Mouse (Mus musculus) embryonic fibroblast, embryonic 13.5 days (primary cell): ENCODE data around the gene Phf23. TPM values are rescaled to one million over a fixed set of nuclear protein-coding genes. Genes with fewer than 3 reads are reported as not detected.

ENCODE experiments used
- H3K27ac ChIP-seq: 2 replicates; pipeline ENCODE4 v1.5.1; 2012; ENCODE audit warnings: low read length, control low read depth, inconsistent platforms; ENCODE audit not compliant: insufficient read depth
- H3K4me1 ChIP-seq: 2 replicates; pipeline ENCODE4 v1.6.1; 2011; ENCODE audit warnings: low read length; ENCODE audit not compliant: control insufficient read depth, insufficient read depth
- H3K4me3 ChIP-seq: 2 replicates; pipeline ENCODE4 v1.5.1; 2011; ENCODE audit warnings: mild to moderate bottlenecking, control low read depth, low read length; ENCODE audit not compliant: insufficient read depth
- CTCF ChIP-seq: IDR thresholded peaks from 2 replicates; pipeline ENCODE4 v1.5.1; 2011; ENCODE audit warnings: mild to moderate bottlenecking, control low read depth, low read length, moderate library complexity, borderline replicate concordance; ENCODE audit not compliant: insufficient read depth
- POLR2A ChIP-seq: IDR thresholded peaks from 2 replicates; pipeline ENCODE4 v1.6.1; 2011; ENCODE audit warnings: low read depth, mild to moderate bottlenecking, control low read depth, low read length, moderate library complexity
- polyA plus RNA-seq: library from polyadenylated mRNA; stranded (reverse); fragments of >200 nt; gene quantifications from 2 replicates; pipeline ENCODE4 v1.2.4, GENCODE M21; 2011; ENCODE audit warnings: low read depth; ENCODE audit not compliant: missing spikeins, insufficient read length

Phf23 gene
- polyA plus RNA-seq, 1 experiment: 89.1 TPM

DNA sequence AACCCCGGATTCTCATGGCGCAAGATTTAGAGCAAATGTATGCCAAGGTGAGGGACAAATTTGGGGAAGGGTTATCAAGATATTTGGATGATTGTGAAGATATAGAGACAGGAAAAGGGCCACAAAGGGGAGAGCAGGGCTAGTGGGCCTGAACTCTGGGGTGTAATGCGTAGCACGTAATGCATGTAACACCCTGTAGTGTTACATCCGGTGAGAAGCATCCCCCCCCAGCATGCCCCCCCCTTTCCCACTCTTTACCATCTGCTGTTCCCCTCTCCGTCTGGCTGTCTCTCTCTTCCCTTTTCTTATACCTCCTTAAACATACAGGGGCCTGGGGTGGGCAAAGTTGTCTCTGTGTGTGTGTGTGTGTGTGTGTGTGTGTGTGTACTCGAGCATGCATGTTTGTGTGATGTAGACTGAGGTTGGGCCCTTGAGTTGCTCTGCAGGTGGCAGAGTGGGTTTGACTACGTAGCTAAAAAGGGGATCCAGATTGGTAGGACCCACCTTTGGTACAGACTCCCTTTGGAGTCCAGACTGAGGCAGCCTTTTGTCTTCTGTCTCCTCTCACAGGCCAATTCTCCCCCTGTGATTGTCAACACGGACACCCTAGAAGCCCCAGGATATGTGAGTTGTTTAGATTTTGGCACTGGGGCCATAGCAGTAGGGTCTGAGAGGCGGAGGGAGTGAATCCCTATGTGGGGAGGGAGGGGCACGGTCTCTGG lies 34.4 kb downstream of the Phf23 start:
- TF ChIP-seq CTCF: no peak
- Histone ChIP-seq H3K27ac (no peak overlapping the region), H3K4me1 (peaks cover 11% of the 10 kb centered on the region), H3K4me3 (no peak overlapping the region)

DNA sequence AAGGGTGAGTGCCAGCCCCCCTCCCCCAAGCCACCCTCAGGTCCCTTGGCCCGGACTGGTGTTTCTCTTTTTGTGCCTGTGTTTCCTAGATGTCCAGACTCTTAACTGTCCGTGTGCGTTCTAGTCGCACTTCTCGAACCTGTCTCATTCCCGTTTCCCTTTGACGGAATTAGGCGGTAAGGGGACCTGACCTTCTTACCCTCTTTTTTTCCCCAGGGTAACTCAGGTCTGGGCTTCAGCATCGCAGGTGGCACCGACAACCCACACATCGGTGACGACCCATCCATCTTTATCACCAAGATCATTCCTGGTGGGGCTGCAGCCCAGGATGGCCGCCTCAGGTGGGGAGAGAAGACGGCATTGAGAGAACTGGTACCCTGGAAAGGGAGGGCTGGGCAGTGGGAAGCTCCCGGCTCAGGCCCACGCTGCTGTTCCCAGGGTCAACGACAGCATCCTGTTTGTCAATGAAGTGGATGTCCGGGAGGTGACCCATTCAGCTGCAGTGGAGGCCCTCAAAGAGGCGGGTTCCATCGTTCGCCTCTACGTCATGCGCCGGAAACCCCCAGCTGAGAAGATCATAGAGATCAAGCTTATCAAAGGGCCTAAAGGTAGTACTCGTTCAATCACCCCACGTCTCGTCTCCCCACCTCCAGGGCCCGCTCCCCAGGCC lies 35.2 kb downstream of the Phf23 start:
- Histone ChIP-seq H3K27ac (no peak overlapping the region), H3K4me3 (no peak overlapping the region), H3K4me1 (peaks cover 11% of the 10 kb centered on the region)
- no peak for TF ChIP-seq CTCF
- TF ChIP-seq POLR2A: no peak

DNA sequence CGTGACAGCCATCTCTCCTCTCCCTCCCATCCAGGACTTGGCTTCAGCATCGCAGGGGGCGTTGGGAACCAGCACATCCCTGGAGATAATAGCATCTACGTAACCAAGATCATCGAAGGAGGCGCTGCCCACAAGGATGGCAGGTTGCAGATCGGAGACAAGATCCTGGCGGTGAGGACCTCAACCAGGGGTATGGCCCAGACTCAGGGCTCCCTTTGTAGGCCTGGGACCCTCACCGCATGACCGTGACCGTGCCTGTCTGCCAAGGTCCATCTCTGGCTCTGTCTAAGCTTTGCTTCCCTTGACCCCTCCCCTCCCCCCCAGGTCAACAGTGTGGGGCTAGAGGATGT lies 35.7 kb downstream of the Phf23 start:
- Histone ChIP-seq H3K4me3 (no peak overlapping the region), H3K4me1 (peaks cover 7% of the 10 kb centered on the region), H3K27ac (no peak overlapping the region)
- no peak for TF ChIP-seq POLR2A
- TF ChIP-seq CTCF: no peak

DNA sequence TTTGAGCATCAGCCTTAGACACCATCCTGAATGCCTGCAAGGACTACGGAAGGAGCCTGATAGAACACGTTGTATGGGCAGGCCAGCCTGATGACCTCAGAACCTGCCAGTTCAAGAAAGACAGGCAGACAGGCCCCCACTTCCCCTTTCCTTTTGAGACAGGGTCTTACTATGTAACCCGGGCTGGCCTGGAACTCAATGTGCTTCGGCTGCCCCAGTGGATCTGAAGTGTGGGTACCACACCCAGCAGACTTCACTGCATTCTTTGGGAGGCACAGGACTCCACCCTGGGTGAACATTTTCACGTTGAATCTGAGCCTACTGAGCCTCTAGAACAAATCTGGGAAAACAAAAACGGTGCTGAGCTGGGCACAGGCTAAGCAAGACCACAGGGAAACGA lies 42.6 kb downstream of the Phf23 start:
- Histone ChIP-seq H3K4me3 (no peak overlapping the region), H3K4me1 (no peaks in the 10 kb centered on the region), H3K27ac (no peak overlapping the region)
- no peak for TF ChIP-seq CTCF
- TF ChIP-seq POLR2A: no peak

DNA sequence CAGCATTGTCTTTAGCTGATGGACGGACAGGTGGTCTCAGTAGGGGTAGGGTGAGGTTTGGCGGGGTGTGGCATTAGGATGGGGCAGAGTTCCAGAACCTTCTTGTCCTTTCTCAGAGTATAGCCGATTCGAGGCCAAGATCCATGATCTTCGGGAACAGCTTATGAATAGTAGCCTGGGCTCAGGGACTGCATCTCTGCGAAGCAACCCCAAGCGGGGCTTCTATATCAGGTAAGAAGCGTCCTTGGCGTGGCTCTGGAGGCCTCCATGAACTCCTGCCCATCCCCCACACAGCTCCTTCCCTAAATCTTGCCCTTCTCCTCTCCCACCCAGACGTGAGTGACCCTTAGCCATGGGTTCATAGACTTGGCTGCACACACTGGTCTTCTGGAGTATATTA lies 44.1 kb downstream of the Phf23 start:
- no peak for TF ChIP-seq CTCF
- no peak for TF ChIP-seq POLR2A
- Histone ChIP-seq H3K4me3 (no peak overlapping the region), H3K27ac (no peak overlapping the region), H3K4me1 (no peaks in the 10 kb centered on the region)

DNA sequence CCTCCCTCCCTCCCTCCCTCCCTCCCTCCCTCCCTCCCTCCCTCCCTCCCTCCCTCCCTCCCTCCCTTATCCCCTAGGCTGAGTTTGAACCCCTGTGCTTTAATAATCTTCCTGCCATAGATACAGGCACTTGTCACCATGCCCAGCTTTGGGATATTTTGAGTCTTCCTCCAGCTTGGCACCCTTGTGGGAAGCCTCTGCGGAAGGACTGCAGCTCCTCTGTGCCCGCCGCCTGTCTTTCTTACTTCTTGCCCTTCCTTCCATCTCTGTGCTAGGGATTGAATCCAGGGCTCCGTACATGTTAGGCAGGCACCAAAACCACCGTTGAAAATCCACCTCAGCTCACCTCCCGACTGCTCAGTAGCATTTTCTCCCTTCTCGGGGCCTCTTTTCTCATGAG lies 44.6 kb downstream of the Phf23 start:
- no peak overlapping the region for H3K4me3 ChIP-seq
- no peaks in the 10 kb centered on the region for H3K4me1 ChIP-seq
- no peak overlapping the region for H3K27ac ChIP-seq
- TF ChIP-seq POLR2A: no peak

DNA sequence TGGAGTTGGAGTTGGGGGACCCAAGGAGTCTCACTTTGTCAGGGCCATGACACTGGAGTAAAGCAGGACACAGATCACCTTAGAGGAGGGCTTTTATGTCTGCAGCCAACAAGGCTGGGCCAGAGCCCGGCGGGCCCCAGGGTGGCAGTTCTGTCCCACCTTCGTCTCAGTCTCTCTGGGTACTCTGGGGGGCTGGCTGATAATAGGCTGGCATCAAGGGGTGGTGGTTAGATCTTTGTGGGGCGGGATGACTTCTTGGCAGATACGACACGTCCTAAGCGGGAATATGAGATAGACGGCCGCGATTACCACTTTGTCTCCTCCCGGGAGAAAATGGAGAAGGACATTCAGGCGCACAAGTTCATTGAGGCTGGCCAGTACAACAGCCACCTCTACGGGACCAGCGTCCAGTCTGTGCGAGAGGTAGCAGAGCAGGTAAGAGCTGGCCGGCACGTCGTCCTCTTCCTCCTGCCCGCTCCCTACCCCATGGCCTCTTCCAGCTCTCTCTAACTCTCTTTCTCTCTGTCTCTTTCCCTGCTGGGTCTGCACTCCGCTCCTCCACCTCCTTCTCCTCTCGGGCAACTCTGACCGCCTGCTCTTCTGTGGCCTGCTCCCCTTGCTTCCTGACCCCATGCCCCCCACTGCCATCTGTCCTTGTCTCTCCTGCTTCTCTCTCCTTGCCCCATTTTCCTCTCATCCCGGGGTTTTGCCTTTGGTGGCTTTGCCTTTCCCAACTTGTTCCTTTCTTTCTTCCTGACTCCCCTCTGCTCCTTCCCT lies 46.9 kb downstream of the Phf23 start:
- TF ChIP-seq POLR2A (no peak), CTCF (no peak)
- H3K4me1 ChIP-seq: no peaks in the 10 kb centered on the region
- H3K27ac ChIP-seq: no peak overlapping the region
- H3K4me3 ChIP-seq: no peak overlapping the region

DNA sequence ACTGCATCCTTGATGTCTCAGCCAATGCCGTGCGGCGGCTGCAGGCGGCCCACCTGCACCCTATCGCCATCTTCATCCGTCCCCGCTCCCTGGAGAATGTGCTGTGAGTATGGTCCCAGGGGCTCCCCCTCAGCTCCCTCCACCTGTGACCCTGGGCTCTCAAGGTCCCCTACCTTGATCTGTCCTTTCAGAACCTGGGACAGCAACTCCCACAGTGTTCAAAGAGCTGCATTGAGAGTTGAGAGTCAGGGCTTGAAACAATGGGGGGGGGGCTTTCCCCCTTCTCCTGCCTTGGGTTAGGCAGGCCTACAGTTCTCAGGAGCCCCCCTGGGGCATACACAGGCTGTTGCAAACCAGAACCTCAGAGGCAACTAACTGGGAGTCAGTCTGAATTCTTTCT lies 48.1 kb downstream of the Phf23 start:
- Histone ChIP-seq H3K4me3 (no peak overlapping the region), H3K4me1 (no peaks in the 10 kb centered on the region), H3K27ac (no peak overlapping the region)
- no peak for TF ChIP-seq CTCF
- no peak for TF ChIP-seq POLR2A

DNA sequence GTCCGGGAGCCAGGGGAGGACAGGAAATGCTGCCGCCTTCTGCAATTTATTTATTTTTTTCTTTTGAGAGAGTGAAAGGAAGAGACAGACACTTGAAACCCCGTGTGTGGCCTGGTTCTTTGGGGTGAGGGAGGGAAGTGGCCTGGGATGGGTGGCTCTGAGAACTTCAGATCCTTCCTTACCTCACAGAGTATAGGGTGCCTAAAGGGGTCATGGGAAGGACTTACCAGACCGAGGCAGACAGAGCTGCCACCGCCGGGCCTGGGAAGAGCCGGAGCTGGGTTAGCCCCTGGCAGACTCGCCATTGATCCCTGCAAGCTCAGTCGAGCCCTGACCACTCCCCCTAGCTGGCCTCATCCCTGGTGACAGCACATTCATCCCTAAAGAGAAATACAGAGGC lies 49.9 kb downstream of the Phf23 start:
- no peak overlapping the region for H3K4me3 ChIP-seq
- no peak for TF ChIP-seq CTCF
- H3K4me1 ChIP-seq: no peaks in the 10 kb centered on the region
- no peak overlapping the region for H3K27ac ChIP-seq

DNA sequence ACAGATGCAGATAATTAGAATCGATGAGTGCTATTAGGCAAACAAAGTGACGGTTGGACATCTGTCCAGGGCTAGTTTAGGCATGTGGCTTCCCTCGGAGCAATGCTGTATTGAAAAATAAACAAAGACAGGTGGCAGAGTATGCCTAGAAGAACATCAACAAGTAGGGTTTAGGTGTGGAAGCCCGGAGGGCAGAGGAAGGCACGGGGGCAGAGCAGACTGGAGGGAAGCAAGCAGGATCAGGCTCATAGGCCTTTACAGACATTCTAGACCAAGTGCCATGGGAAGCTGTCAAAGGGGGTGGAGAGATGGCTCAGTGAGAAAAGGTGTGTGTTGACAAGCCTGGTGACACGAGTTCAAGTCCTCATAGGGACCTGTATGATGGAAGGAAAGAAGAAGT lies 53.8 kb downstream of the Phf23 start:
- H3K27ac ChIP-seq: no peak overlapping the region
- no peaks in the 10 kb centered on the region for H3K4me1 ChIP-seq
- TF ChIP-seq POLR2A (no peak), CTCF (no peak)
- no peak overlapping the region for H3K4me3 ChIP-seq

Other genes starting within 250 kb of the Phf23 start
- 82.6 and 90.9 TPM in 2 replicates for gene Polr2a, start 237.1 kb upstream of the Phf23 start, polyA plus RNA-seq
- not detected in 2 replicates for gene Slc35g3, start 233.8 kb upstream of the Phf23 start, polyA plus RNA-seq
- 22.6 and 28.5 TPM in 2 replicates for gene Zbtb4, start 229.9 kb upstream of the Phf23 start, polyA plus RNA-seq
- 4.6 and 7.2 TPM in 2 replicates for gene Chrnb1, start 199.8 kb upstream of the Phf23 start, polyA plus RNA-seq
- gene Fgf11, start 193.9 kb upstream of the Phf23 start, polyA plus RNA-seq: 1.1 and 2.5 TPM in 2 replicates
- not detected in 2 replicates for gene Tmem102, start 190.2 kb upstream of the Phf23 start, polyA plus RNA-seq
- gene Gm39566, start 180.5 kb upstream of the Phf23 start, polyA plus RNA-seq: not detected in 2 replicates
- gene Spem2, start 177.3 kb upstream of the Phf23 start, polyA plus RNA-seq: not detected in 2 replicates
- not detected in 2 replicates for gene Spem1, start 173.6 kb upstream of the Phf23 start, polyA plus RNA-seq
- gene Nlgn2, start 158.0 kb upstream of the Phf23 start, polyA plus RNA-seq: 33.8 and 42.0 TPM in 2 replicates
- 72.1 and 94.8 TPM in 2 replicates for gene Tmem256, start 157.3 kb upstream of the Phf23 start, polyA plus RNA-seq
- gene Plscr3, start 149.4 kb upstream of the Phf23 start, polyA plus RNA-seq: 120 and 128 TPM in 2 replicates
- not detected in 2 replicates for gene Tnk1, start 137.0 kb upstream of the Phf23 start, polyA plus RNA-seq
- gene Tmem95, start 117.8 kb upstream of the Phf23 start, polyA plus RNA-seq: not detected in 2 replicates
- gene Kctd11, start 114.4 kb upstream of the Phf23 start, polyA plus RNA-seq: 20.7 and 26.0 TPM in 2 replicates
- gene Acap1, start 100.2 kb upstream of the Phf23 start, polyA plus RNA-seq: not detected in 2 replicates
- gene 2810408A11Rik, start 94.8 kb upstream of the Phf23 start, polyA plus RNA-seq: 3.5 and 4.9 TPM in 2 replicates
- gene Neurl4, start 94.7 kb upstream of the Phf23 start, polyA plus RNA-seq: 30.8 and 31.8 TPM in 2 replicates
- gene Gps2, start 81.9 kb upstream of the Phf23 start, polyA plus RNA-seq: 24.1 and 27.8 TPM in 2 replicates
- gene Eif5a, start 73.8 kb upstream of the Phf23 start, polyA plus RNA-seq: 725 and 764 TPM in 2 replicates
- gene Ybx2, start 60.0 kb upstream of the Phf23 start, polyA plus RNA-seq: not detected in 2 replicates
- gene Slc2a4, start 47.6 kb upstream of the Phf23 start, polyA plus RNA-seq: 2.3 and 2.7 TPM in 2 replicates
- not detected in 2 replicates for gene Cldn7, start 31.0 kb upstream of the Phf23 start, polyA plus RNA-seq
- gene Ctdnep1, start 14.6 kb upstream of the Phf23 start, polyA plus RNA-seq: 140 and 171 TPM in 2 replicates
- gene Elp5, start 13.3 kb upstream of the Phf23 start, polyA plus RNA-seq: 68.8 and 86.1 TPM in 2 replicates
- 639 and 646 TPM in 2 replicates for gene Gabarap, start 4.6 kb upstream of the Phf23 start, polyA plus RNA-seq
- 27.7 and 32.1 TPM in 2 replicates for gene Dvl2, start 4.8 kb downstream of the Phf23 start, polyA plus RNA-seq
- gene Acadvl, start 19.6 kb downstream of the Phf23 start, polyA plus RNA-seq: 47.4 and 57.9 TPM in 2 replicates
- 69.8 and 77.7 TPM in 2 replicates for gene Dlg4, start 21.2 kb downstream of the Phf23 start, polyA plus RNA-seq
- gene Asgr1, start 58.3 kb downstream of the Phf23 start, polyA plus RNA-seq: 0.52 and 0.60 TPM in 2 replicates
- not detected in 2 replicates for gene Asgr2, start 96.9 kb downstream of the Phf23 start, polyA plus RNA-seq
- not detected in 2 replicates for gene Mgl2, start 134.6 kb downstream of the Phf23 start, polyA plus RNA-seq
- not detected in 2 replicates for gene Clec10a, start 160.4 kb downstream of the Phf23 start, polyA plus RNA-seq
- 2.2 and 4.7 TPM in 2 replicates for gene Slc16a11, start 217.0 kb downstream of the Phf23 start, polyA plus RNA-seq
- gene Slc16a13, start 225.3 kb downstream of the Phf23 start, polyA plus RNA-seq: 2.7 and 9.3 TPM in 2 replicates
- 0.70 and 2.5 TPM in 2 replicates for gene Bcl6b, start 234.0 kb downstream of the Phf23 start, polyA plus RNA-seq
- gene 0610010K14Rik, start 242.1 kb downstream of the Phf23 start, polyA plus RNA-seq: 43.2 and 55.3 TPM in 2 replicates
- 2.3 and 4.5 TPM in 2 replicates for gene Gm21988, start 244.1 kb downstream of the Phf23 start, polyA plus RNA-seq
- 159 and 231 TPM in 2 replicates for gene Rnasek, start 244.1 kb downstream of the Phf23 start, polyA plus RNA-seq